Mouse (Mus musculus) brain, embryonic 14.5 days (tissue): ENCODE data around the gene Gm20708.

Source experiments
- CTCF ChIP-seq: fragments of 200-500 bp; IDR thresholded peaks from 2 replicates; pipeline ENCODE4 v1.5.1; 2012; ENCODE audit warnings: inconsistent platforms, mild to moderate bottlenecking, moderate library complexity, borderline replicate concordance; ENCODE audit not compliant: insufficient read depth, insufficient read length; ENCODE audit errors: extremely low read depth
- POLR2A ChIP-seq: fragments of 200-500 bp; IDR thresholded peaks from 2 replicates; pipeline ENCODE4 v1.6.1; 2012; ENCODE audit warnings: mild to moderate bottlenecking, inconsistent platforms, borderline replicate concordance; ENCODE audit not compliant: poor library complexity, insufficient read depth, insufficient read length, severe bottlenecking; ENCODE audit errors: extremely low read depth

DNA sequence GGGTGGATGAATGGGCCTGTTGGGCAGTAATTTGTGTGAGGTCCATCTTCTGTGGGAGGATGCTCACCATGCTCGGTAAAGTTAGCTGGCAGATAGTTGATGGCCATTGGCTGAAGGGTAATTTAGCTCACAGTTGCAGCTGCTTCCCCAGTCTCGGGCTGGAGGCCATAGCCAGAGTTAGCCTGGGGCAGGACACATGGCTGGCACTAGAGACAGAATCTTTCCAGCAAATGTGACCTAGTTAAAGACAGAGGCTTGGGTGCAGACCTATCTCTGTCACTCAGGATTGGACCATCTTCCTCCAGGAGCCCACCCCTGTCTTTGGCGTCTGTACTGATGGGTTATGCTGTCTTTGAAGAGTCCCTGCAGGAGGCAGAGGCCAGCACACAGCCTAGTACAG lies 48.9 kb downstream of the Gm20708 start:
- TF ChIP-seq CTCF (no peak), POLR2A (no peak)
